Mouse (Mus musculus) stomach, postnatal 0 days (tissue): ENCODE results near the gene Pnpt1. TPM values are rescaled to one million over a fixed set of nuclear protein-coding genes. Genes with fewer than 3 reads are reported as not detected.

Source experiments
- ATAC-seq: fragments of 200-750 bp; cut with Nextera tagmentation; 2 replicates; pipeline ENCODE4 v1.8.0; 2017; ENCODE audit not compliant: low FRiP score, low TSS enrichment
- DNase-seq: peaks from one replicate; pipeline ENCODE4 v3.0.0-alpha.2; 2016; ENCODE audit warnings: low spot score
- H3K27ac ChIP-seq: fragments of 300-500 bp; sonication (generic); replicated peaks from 2 replicates; pipeline ENCODE4 v1.5.1; 2014; ENCODE audit warnings: mild to moderate bottlenecking, control low read depth
- H3K27me3 ChIP-seq: fragments of 300-500 bp; sonication (generic); 2 replicates; pipeline ENCODE4 v1.6.1; 2014; ENCODE audit warnings: low read length; ENCODE audit not compliant: control insufficient read depth, insufficient read depth
- H3K36me3 ChIP-seq: fragments of 300-500 bp; sonication (generic); 2 replicates; pipeline ENCODE4 v1.6.1; 2014; ENCODE audit warnings: low read length, mixed read lengths; ENCODE audit not compliant: control insufficient read depth, insufficient read depth
- H3K4me1 ChIP-seq: fragments of 300-500 bp; sonication (generic); replicated peaks from 2 replicates; pipeline ENCODE4 v1.6.1; 2014; ENCODE audit warnings: antibody characterized with exemption; ENCODE audit not compliant: control insufficient read depth, insufficient read depth
- H3K4me2 ChIP-seq: fragments of 300-500 bp; sonication (generic); replicated peaks from 2 replicates; pipeline ENCODE4 v1.6.1; 2014; ENCODE audit warnings: low read depth, mild to moderate bottlenecking, control low read depth, moderate library complexity
- H3K4me3 ChIP-seq: fragments of 300-500 bp; sonication (generic); 2 replicates; pipeline ENCODE4 v1.5.1; 2014; ENCODE audit warnings: low read depth, low read length, control low read depth
- H3K9ac ChIP-seq: fragments of 300-500 bp; sonication (generic); 2 replicates; pipeline ENCODE4 v1.6.1; 2014; ENCODE audit warnings: mild to moderate bottlenecking, low read length, control low read depth, mixed read lengths
- H3K9me3 ChIP-seq: fragments of 300-500 bp; sonication (generic); 2 replicates; pipeline ENCODE4 v1.6.1; 2016; ENCODE audit warnings: low read length; ENCODE audit not compliant: control insufficient read depth
- CTCF ChIP-seq: IDR thresholded peaks from 2 replicates; pipeline ENCODE4 v1.5.1; 2016; ENCODE audit warnings: antibody characterized with exemption, low read depth, mild to moderate bottlenecking, moderate library complexity
- EP300 ChIP-seq: optimal IDR thresholded peaks from 2 replicates; pipeline ENCODE3; 2016; ENCODE audit warnings: antibody characterized with exemption
- WGBS: fragments of 180-500 bp; shearing (Covaris S2); extraction: QIAGEN DNeasy Blood & Tissue Kit; methylation state at CpG from one replicate; pipeline ENCODE4 v1.1.7; 2014; 5-methylcytosine and 5-hydroxymethylcytosine counted together
- polyA plus RNA-seq: library from polyadenylated mRNA; unstranded; fragments of >200 nt; fragmentation: Nextera tagmentation; extraction: Ambion mirVana; gene quantifications from 2 replicates; pipeline ENCODE4 v1.2.1, GENCODE M21; 2015

Gene Pnpt1
- polyA plus RNA-seq, 1 experiment from 2014 or later: 18.0 TPM

- 0 out of 2 replicates have a peak, but pooled peaks cover 5% of the 10 kb centered on the region for H3K36me3 ChIP-seq
- WGBS: 63% methylated on average over 2 of the region's 2 CpGs
Measured at GRCm38 (mm10) chr11:29209774-29210173, 79.2 kb downstream of the Pnpt1 start.

More at GRCm38 (mm10) chr11:29209774-29210173, 79.2 kb downstream of the Pnpt1 start:
- Histone ChIP-seq H3K9me3 (no peaks in the 10 kb centered on the region), H3K9ac (no peak overlapping the region), H3K4me1 (no peaks in the 10 kb centered on the region), H3K4me3 (no peak overlapping the region), H3K27me3 (no peaks in the 10 kb centered on the region), H3K27ac (no peak overlapping the region), H3K4me2 (no peak overlapping the region)
- ATAC-seq (no peak), DNase-seq (no peak)
- TF ChIP-seq EP300 (no peak), CTCF (no peak)

Other genes with a start within 250 kb of the Pnpt1 start
- gene Ppp4r3b, start 42.1 kb downstream of the Pnpt1 start, polyA plus RNA-seq: 44.4 and 49.1 TPM in 2 replicates
- gene Cfap36, start 116.7 kb downstream of the Pnpt1 start, polyA plus RNA-seq: 32.1 and 33.6 TPM in 2 replicates
- gene Ccdc88a, start 242.9 kb downstream of the Pnpt1 start, polyA plus RNA-seq: 8.3 and 9.1 TPM in 2 replicates